Mouse (Mus musculus) urinary bladder, postnatal 25 days (tissue): ENCODE results near the gene Snx1.

Source experiments
- DNase-seq: peaks from one replicate; pipeline ENCODE4 v3.0.0; 2022; ENCODE audit warnings: low spot score

The Snx1 gene

GRCm38 (mm10) chr9:66127193-66127546 is 783 bp upstream of the Snx1 start:
- no peak for DNase-seq

- no peak for DNase-seq
Measured at GRCm38 (mm10) chr9:66125543-66126455, 588 bp downstream of the Snx1 start.

GRCm38 (mm10) chr9:66124681-66125542 is 1.5 kb downstream of the Snx1 start:
- peak; percentile 91 for DNase-seq

- peak; percentile 43 for DNase-seq
Measured at GRCm38 (mm10) chr9:66124111-66124531, 2.3 kb downstream of the Snx1 start.

GRCm38 (mm10) chr9:66123648-66124047 is 2.7 kb downstream of the Snx1 start:
- no peak for DNase-seq

GRCm38 (mm10) chr9:66121421-66121820 is 5.0 kb downstream of the Snx1 start:
- DNase-seq, result no peak

GRCm38 (mm10) chr9:66120945-66121344 is 5.4 kb downstream of the Snx1 start:
- DNase-seq, result no peak

- DNase-seq, result no peak
Measured at GRCm38 (mm10) chr9:66120106-66120505, 6.3 kb downstream of the Snx1 start.

GRCm38 (mm10) chr9:66119498-66119897 is 6.9 kb downstream of the Snx1 start:
- no peak for DNase-seq

- no peak for DNase-seq
Measured at GRCm38 (mm10) chr9:66116890-66117289, 9.5 kb downstream of the Snx1 start.

GRCm38 (mm10) chr9:66114341-66114740 is 12.0 kb downstream of the Snx1 start:
- no peak for DNase-seq

GRCm38 (mm10) chr9:66110611-66111379 is 15.6 kb downstream of the Snx1 start:
- DNase-seq, result no peak

GRCm38 (mm10) chr9:66110126-66110525 is 16.3 kb downstream of the Snx1 start:
- DNase-seq, result no peak

- no peak for DNase-seq
Measured at GRCm38 (mm10) chr9:66109574-66109973, 16.8 kb downstream of the Snx1 start.

GRCm38 (mm10) chr9:66105168-66105567 is 21.2 kb downstream of the Snx1 start:
- no peak for DNase-seq

GRCm38 (mm10) chr9:66104601-66105000 is 21.8 kb downstream of the Snx1 start:
- DNase-seq, result no peak

GRCm38 (mm10) chr9:66102668-66103067 is 23.7 kb downstream of the Snx1 start:
- no peak for DNase-seq

- DNase-seq, result no peak
Measured at GRCm38 (mm10) chr9:66101577-66101976, 24.8 kb downstream of the Snx1 start.

GRCm38 (mm10) chr9:66092664-66093063 is 33.7 kb downstream of the Snx1 start:
- DNase-seq, result no peak

GRCm38 (mm10) chr9:66091327-66092231 is 34.8 kb downstream of the Snx1 start:
- DNase-seq, result no peak

GRCm38 (mm10) chr9:66090593-66091244 is 35.7 kb downstream of the Snx1 start:
- no peak for DNase-seq
